Mouse (Mus musculus) right cerebral cortex, postnatal 25 days (tissue): Measurements from ENCODE around the gene Ntsr1.

Experiments used
- DNase-seq: peaks from one replicate; pipeline ENCODE4 v3.0.0; 2022

Gene Ntsr1

DNA sequence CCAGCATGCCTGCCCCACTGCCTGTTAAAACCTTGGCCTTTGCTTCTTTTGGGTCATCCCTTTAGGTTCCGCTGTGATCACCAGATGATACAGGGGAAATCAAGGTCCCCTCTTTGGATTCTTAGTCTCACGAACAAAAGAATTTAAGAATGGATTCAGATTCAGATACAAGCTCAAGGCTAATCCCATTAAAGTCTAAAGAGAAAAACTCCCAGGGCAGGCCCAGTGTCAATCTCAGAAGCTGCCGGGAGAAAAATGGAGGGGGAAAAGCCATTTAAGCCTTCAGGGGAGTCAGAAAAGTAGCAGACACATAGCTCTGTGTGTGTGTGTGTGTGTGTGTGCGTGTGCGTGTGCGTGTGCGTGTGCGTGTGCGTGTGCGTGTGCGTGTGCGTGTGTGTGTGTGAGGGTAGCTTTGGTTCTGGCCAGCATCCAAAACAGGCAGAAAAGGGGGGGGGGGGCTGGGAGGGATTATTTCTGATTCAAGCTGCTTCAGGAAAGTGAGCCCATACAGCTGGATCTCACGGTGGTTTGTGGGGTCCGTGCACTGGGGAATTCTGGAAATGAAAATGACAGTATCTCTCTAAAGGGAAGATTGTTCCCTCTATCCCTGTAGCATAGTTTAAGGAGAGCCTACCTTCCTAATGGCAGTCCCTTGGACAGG lies 8.8 kb downstream of the Ntsr1 start:
- no peak for DNase-seq

- DNase-seq, result no peak
These were observed 11.1 kb downstream of the Ntsr1 start for GRCm38 (mm10) chr2:180510867-180511266.

DNA sequence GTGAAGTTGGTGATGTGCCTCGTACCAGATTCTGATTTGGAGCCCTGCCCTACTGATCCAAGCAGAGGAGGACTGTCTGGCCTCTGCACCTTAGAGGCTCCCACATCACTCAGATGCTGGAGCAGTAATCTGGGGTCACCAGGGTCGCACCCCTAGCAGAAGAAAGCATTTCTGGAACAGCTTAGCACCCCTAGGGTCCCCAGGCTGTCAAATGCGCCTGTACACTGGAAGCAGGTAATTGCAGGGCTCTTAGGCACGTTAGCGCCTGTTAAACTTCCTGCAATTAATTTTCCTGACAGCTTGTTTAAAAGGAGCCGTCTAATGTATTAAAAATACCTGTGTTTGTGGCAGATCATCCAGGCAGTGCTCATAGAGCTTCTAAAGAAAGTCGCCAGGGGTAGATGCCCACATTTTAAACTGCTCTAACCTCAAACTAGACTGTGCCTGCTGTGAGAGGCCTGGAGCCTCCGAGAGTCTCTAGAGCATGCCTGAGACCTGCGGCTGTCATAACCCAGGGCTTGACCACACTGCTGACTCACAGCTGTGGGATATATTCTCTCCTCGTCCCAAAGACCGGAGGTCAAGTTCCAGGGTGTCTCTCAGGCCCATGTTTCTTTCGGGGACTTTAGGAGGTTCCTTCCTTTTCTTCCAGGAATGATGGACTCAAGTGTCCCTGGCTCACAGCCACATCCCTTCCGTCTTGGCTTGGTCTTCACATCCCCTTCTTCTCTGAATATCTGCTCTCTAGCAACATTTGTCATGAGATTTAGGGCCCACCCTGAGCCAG lies 12.3 kb downstream of the Ntsr1 start:
- no peak for DNase-seq

DNA sequence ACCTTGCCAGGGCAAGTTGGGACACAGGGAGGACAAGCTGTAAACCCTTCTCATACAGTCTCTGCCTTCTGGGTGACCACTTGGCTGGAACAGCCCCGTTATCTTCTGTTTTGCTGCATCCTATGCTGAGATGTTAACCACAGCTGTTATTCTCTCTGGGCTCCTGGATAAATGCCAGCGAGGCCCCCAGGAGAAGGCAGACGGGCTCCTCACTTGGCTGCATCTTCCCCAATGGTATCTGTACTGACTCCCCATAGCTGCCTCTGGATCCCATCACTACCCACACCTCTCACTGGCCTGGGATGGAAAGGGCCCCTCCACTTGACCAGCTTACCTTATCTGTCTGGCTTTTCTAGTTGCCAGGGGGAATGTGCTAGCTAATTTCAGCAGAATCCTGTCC lies 13.2 kb downstream of the Ntsr1 start:
- DNase-seq, result no peak

DNA sequence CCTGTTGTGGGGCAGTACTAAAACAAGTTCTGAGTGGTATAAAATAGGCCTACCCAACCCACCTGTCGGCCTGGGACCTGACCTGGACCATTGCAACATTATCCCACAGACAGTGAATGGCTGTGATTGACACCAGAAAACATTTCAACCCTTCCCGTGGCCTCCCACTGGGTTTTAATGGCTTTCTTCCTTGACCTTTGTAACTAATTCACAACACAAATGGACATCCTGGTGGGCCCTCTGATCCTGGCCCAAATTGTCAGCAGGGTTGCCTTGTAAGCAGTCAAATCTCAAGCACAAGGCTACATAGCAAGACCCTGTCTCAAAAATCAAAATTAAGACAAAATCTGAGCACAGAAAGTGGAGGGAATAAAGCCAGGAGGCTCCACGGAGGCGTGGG lies 14.1 kb downstream of the Ntsr1 start:
- DNase-seq, result no peak

- DNase-seq, result no peak
These were observed 21.9 kb downstream of the Ntsr1 start for GRCm38 (mm10) chr2:180521437-180522221.

GRCm38 (mm10) chr2:180522825-180523224 lies 23.0 kb downstream of the Ntsr1 start:
- DNase-seq, result no peak

DNA sequence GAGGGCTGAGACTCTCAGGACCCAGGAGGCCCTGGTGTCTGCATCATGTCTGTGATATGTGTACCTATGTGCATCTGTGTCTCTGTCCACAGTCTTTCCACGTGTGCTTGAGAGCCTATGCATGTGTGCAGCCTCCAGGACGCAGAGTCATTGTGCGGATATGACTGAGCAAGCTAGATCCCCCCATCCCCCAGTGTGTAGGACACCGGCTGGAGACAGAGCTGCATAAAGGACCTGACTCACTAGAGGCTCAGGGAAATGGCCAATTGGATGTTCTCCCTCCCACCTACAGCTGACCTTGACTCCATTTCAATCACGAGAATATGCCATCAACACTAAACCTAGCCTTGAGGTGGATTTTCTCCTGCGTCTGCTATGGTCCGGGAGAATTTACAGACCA lies 27.7 kb downstream of the Ntsr1 start:
- DNase-seq, result no peak

DNA sequence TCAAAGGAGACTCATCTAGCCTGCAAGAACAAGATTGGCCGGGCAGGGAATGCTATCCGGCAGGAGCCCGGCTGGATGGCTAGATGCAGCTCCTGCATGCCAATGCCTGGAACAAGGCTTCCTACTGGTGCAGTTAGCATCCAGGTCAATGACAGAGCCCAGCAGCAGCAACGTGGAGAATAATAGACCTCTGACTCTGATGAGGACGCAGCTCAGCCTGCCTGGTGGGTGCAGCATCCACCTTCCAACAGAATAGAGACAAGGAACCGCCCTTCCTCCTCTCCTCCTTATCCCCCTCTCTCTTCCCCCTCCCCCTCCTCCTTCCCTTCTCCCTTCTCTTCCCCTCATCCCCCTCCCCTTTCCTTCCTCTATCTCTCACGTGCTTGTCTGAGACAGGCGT lies 28.1 kb downstream of the Ntsr1 start:
- DNase-seq, result no peak

DNA sequence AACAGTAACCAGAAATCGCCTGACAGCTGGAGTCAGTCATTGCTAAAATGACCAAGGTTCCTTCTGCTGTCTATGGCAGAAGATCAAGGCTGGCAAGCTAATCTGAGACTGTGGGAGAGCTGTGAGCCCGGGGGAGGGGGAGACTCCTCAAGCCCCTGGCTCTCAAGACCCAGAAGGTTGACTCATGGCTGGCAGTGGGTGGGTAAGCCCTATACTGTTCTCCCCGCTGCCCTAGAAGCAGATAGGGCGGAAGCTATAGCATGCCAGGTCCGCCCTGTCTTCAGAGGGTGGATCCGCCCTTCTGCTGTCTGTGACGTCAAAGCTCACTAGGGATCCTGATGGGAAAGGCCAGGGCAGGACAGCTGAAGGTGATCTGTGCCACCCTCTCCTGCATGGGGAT lies 30.4 kb downstream of the Ntsr1 start:
- DNase-seq, result no peak

DNA sequence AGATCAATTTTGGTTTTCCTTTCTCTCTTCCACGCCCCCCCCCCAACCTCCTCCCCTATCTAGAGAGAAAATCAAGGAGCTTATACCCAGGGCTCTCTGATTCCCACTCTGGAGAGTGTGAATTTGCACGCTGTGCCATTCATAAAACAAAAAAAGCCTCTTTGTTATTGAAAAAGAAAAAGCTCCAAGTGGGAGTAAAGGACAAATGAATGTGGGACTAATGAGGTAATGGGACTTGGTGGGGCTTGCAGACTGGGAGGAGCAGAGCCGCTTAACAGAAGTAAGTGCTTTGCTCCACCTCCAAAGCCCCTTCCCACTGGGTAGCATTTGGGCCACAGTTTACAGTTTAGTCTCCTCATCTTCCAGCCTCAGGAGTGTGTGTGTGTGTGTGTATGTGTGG lies 30.8 kb downstream of the Ntsr1 start:
- no peak for DNase-seq

DNA sequence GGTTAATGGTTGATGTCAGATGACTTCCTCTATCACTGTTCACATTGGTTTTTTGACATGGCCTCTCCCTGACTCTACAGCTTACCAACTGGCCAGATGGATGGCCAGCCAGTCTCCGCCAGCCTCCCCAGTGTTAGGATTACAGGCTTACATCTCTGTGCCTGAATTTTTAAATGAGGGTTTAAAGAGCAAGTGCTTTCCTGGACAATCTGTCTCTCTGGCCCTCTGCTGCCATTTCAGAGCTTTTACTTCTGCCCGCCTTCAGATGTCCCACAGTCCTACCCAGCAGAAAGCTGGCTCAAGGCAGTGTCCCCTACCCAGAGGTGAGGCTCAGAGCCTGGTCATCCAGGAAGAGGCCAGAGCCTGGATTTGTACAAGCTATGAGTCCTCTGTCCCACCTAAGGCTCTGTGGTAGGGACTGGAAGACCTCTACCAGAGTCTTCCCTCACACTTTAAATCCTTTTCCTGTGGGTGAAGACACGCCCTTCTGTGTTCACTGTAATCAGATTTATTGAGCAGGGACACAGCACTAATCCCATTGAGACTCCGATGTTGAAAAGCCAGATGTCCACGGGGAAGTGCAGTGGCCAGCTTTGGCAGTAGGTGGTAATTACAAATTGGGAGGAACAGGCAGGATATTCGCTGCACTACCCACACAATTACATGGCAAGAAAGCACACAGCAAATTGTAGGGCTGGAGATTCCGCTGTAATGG lies 32.1 kb downstream of the Ntsr1 start:
- no peak for DNase-seq

DNA sequence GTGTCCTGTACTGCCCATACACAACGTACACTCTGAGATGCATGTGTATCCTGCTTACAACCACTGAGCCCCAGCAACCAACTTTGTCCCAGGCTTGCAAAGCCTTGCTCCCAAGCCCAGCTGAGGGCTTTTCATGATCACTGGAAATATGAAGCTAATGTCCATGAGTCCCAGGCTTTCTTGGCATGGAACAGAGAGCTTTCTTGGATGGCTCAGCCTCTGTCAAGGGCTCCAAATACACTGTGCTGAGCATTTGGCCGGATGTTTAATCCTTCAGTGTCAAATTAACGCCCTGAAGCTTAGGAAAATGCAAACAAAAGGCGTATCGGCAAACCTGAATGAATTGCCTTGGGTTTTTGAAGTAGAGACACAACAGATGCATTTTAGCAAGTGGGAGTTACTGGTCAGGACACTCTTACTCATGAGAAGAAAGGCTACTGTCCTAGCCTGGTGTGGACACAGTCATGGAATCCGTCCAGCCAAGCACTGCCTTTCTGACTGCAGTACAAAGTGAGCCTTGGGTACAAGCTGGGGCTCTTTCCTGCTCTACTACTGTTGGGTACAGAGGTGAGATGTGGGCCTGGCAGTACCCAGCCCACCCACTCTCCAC lies 32.7 kb downstream of the Ntsr1 start:
- DNase-seq, result no peak

- no peak for DNase-seq
These were observed 33.5 kb downstream of the Ntsr1 start for GRCm38 (mm10) chr2:180533237-180533636.

- DNase-seq, result no peak
These were observed 43.9 kb downstream of the Ntsr1 start for GRCm38 (mm10) chr2:180543675-180544074.

- no peak for DNase-seq
These were observed 45.3 kb downstream of the Ntsr1 start for GRCm38 (mm10) chr2:180545046-180545445.

DNA sequence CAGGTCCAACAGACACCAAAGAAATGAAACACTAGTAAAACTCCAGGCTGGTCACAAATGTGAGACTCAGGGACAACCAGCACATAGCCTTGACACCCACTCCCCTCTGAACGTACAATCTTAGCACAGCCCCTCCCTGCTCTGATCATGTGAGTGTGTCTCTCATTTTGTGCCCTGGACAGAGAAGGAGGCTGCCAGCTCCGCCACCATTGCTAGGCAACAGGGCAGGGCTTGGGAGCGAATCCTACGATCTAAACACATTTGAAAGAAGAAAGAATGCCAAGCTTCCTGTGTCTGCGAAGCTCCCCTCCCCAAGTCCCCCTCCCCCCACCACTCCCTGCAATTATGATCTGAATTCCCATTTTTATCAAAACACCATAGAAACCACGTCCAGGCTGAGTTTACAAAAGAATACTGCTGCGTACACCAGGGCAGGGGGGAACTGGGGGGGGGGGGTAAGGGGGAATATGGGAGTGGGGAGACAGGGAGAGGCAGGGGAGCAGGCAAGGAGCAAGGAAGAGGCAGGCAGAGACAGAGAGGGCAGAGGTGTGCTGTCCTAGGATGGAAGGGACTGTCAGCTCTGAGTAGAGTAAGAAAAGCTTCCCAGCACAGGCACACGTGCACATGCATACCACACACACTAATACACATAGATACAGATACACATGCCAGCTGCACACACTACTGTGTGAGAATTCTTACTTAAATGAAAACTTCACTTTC lies 47.8 kb downstream of the Ntsr1 start:
- DNase-seq, result no peak

- no peak for DNase-seq
These were observed 52.6 kb downstream of the Ntsr1 start for GRCm38 (mm10) chr2:180552340-180552739.

- no peak for DNase-seq
These were observed 55.4 kb downstream of the Ntsr1 start for GRCm38 (mm10) chr2:180555219-180555618.

DNA sequence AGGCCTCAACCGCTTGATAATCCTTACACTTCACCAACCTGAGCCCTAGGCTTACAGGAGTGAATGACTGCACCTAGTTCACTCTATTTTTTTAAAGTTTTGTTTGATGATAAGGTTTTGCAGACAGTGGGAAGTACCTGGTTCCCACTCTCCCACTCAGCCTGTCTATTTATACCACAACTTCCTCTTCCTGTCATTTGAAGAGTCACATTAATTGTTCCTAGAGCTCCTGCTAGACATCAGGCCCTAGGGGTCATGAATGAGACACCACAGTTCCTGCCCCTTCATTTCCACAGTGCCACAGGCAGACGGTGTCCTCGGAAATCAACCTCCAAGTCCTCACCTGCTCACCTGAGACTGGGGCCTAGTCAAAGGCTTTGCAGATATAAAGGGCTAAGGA lies 56.7 kb downstream of the Ntsr1 start:
- DNase-seq, result no peak

DNA sequence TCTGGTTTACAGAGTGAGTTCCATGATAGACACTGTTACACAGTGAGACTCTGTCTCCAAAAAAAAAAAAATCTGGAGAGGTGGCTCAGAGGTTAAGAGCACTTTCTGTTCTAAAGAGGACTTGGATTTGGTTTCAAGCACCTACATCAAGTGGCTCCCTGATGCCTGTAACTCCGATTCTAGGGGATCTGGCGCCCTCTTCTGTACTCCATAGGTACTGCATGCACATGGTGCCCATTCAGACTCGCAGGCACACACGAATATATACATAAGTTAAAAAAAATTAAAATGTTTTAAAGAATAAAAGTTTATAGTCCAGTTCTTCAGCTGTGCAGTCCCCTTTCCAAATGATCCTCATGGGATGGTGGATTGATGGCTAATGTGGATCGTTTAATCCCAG lies 60.5 kb downstream of the Ntsr1 start:
- DNase-seq, result no peak

- no peak for DNase-seq
These were observed 62.4 kb downstream of the Ntsr1 start for GRCm38 (mm10) chr2:180562146-180562545.
